Mouse (Mus musculus): ENCODE results near the gene Fkbp5. TPM values are rescaled to one million over a fixed set of nuclear protein-coding genes. Genes with fewer than 3 reads are reported as not detected.

The Fkbp5 gene
- total and polyA plus RNA-seq, 3 experiments = 14.4 to 31.4 (median 22.6) TPM

DNA sequence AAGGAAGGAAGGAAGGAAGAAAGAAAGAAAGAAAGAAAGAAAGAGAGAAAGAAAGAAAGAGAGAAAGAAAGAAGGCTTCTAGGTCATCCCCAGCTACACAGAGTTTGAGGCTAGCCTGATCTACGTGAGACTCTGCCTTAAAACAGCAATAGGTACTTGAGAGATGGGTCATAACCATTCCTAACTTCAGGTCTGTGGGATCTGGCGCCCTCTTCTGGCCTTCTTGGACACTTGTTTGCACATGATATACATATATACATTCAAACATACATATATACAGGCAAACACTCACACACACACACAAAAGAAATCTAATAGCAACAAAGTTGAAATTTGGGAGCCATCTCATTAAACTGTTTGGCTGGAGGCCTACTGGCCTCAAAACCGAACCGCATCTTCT is 133.0 kb downstream of the Fkbp5 start (continued):
- no peak for TF ChIP-seq MAZ (IDR thresholded peaks at IDR 0.05; ENCODE audit: low read depth, low read length)

DNA sequence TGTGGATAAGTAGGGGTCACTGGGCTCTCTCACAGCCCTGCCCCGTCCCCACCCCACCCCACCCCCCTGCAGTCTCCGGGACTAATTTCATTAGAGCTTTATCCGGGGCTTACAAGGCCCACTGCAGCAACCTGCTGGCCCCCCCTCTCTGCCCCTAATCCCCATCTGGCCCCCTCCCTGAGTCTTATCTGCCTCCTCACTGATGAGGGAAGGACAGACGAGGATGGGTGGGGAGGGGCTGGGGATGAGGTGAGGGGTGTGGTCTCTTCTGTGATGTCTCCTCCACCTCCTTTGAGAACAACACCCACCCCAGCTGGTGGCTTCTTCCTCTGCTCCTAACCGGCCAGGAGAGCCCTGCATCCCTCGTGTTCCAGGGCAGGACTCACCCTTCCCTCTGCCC is 137.1 kb downstream of the Fkbp5 start:
- Histone ChIP-seq H3K79me2 (replicated peaks; ENCODE audit: control insufficient read depth, extremely low read depth, insufficient read depth, poor library complexity, severe bottlenecking) (no peaks in the 10 kb centered on the region), H3K36me3 (replicated peaks in 1 of 2; ENCODE audit: control insufficient read depth in 1 of 2, insufficient read depth in 1 of 2, low read length in 1 of 2) (no peaks in the 10 kb centered on the region), H3K27ac (ENCODE audit: insufficient read depth, low read depth) (no peak overlapping the region), H3K9me3 (replicated peaks; ENCODE audit: low read length) (no peaks in the 10 kb centered on the region), H3K9ac (ENCODE audit: insufficient read depth, low read depth) (no peak overlapping the region), H3K4me2 (ENCODE audit: insufficient read depth, low read depth, poor library complexity, severe bottlenecking) (no peak overlapping the region), H3K4me3 (replicated peaks in 1 of 3; ENCODE audit: low read depth in 2 of 3, low read length in 2 of 3, poor library complexity in 1 of 3) (no peak overlapping the region), H3K4me1 (ENCODE audit: control insufficient read depth in 1 of 2, insufficient read depth in 2 of 2) (peaks cover 0 to 4% of the 10 kb centered on the region in 2 experiments; a peak in 1 of 4 replicates), H3K27me3 (replicated peaks) (peaks cover 8% of the 10 kb centered on the region)
- dilution Hi-C loops (cut with MboI; ENCODE audit: extremely low pct_ligation_motif_present, extremely low pct_unique_long_range_greater_than_20kb, low sequenced_read_pairs) = no loop called here
- DNase-seq (ENCODE audit: extremely low read depth) = no peak
- in situ Hi-C loops (cut with MboI; ENCODE audit: low pct_ligation_motif_present, low pct_unique_long_range_greater_than_20kb, low sequenced_read_pairs) = no loop called here
- no peak for TF ChIP-seq E2F4 (IDR thresholded peaks at IDR 0.05; ENCODE audit: insufficient replicate concordance, low read depth, low read length)
- no peak for TF ChIP-seq RAD21 (IDR thresholded peaks at IDR 0.05; ENCODE audit: low read depth, low read length)
- no peak for TF ChIP-seq TBP (conservative IDR thresholded peaks at IDR 0.05; ENCODE audit: low read depth, low read length)
- TF ChIP-seq MAX (IDR thresholded peaks at IDR 0.05; ENCODE audit: low read length) = no peak
- TF ChIP-seq GABPA (IDR thresholded peaks at IDR 0.05; ENCODE audit: insufficient replicate concordance, low read depth, low read length) = no peak
- TF ChIP-seq NELFE (IDR thresholded peaks at IDR 0.05; ENCODE audit: low read depth, low read length) = no peak
- no peak for TF ChIP-seq CTCF (conservative IDR thresholded peaks at IDR 0.05 in 1 of 2, IDR thresholded peaks at IDR 0.05 in 1 of 2; ENCODE audit: low read depth in 2 of 2, low read length in 2 of 2)
- TF ChIP-seq HCFC1 (IDR thresholded peaks at IDR 0.05; ENCODE audit: low read depth, low read length) = no peak
- TF ChIP-seq IRF4 (IDR thresholded peaks at IDR 0.05; ENCODE audit: low read depth, low read length) = no peak
- TF ChIP-seq PAX5 (IDR thresholded peaks at IDR 0.05; ENCODE audit: low read length) = no peak
- TF ChIP-seq ETS1 (conservative IDR thresholded peaks at IDR 0.05; ENCODE audit: low read depth, low read length) = no peak
- no peak for TF ChIP-seq MYC (IDR thresholded peaks at IDR 0.05; ENCODE audit: low read depth, low read length)
- no peak for TF ChIP-seq RCOR1 (conservative IDR thresholded peaks at IDR 0.05; ENCODE audit: low read depth, low read length)
- TF ChIP-seq NRF1 (IDR thresholded peaks at IDR 0.05; ENCODE audit: low read depth, low read length) = no peak

GRCm38 (mm10) chr17:28375592-28376061 is 141.7 kb downstream of the Fkbp5 start:
- no peak overlapping the region for H3K4me2 ChIP-seq (ENCODE audit: insufficient read depth, low read depth, poor library complexity, severe bottlenecking)

More at GRCm38 (mm10) chr17:28375592-28376061, 141.7 kb downstream of the Fkbp5 start:
- Histone ChIP-seq H3K9me3 (replicated peaks; ENCODE audit: low read length) (no peaks in the 10 kb centered on the region), H3K36me3 (replicated peaks in 1 of 2; ENCODE audit: control insufficient read depth in 1 of 2, insufficient read depth in 1 of 2, low read length in 1 of 2) (no peaks in the 10 kb centered on the region), H3K9ac (ENCODE audit: insufficient read depth, low read depth) (no peak overlapping the region), H3K4me1 (ENCODE audit: control insufficient read depth in 1 of 2, insufficient read depth in 2 of 2) (peaks cover 0 to 4% of the 10 kb centered on the region in 2 experiments; a peak in 1 of 4 replicates), H3K27me3 (replicated peaks) (peaks cover 11% of the 10 kb centered on the region), H3K79me2 (replicated peaks; ENCODE audit: control insufficient read depth, extremely low read depth, insufficient read depth, poor library complexity, severe bottlenecking) (no peaks in the 10 kb centered on the region), H3K27ac (ENCODE audit: insufficient read depth, low read depth) (no peak overlapping the region), H3K4me3 (replicated peaks in 1 of 3; ENCODE audit: low read depth in 2 of 3, low read length in 2 of 3, poor library complexity in 1 of 3) (no peak overlapping the region)
- dilution Hi-C loops (cut with MboI; ENCODE audit: extremely low pct_ligation_motif_present, extremely low pct_unique_long_range_greater_than_20kb, low sequenced_read_pairs) (no loop called here), in situ Hi-C loops (cut with MboI; ENCODE audit: low pct_ligation_motif_present, low pct_unique_long_range_greater_than_20kb, low sequenced_read_pairs) (loop anchor here (10.0 kb wide), 1 partner anchor 159 kb away; the partner anchor contains the start of gene Armc12)
- TF ChIP-seq HCFC1 (IDR thresholded peaks at IDR 0.05; ENCODE audit: low read depth, low read length) (no peak), RAD21 (IDR thresholded peaks at IDR 0.05; ENCODE audit: low read depth, low read length) (no peak), JUN (IDR thresholded peaks at IDR 0.05; ENCODE audit: insufficient read depth, low read depth, low read length) (no peak), NRF1 (IDR thresholded peaks at IDR 0.05; ENCODE audit: low read depth, low read length) (no peak), ETS1 (conservative IDR thresholded peaks at IDR 0.05; ENCODE audit: low read depth, low read length) (no peak), USF2 (conservative IDR thresholded peaks at IDR 0.05; ENCODE audit: low read depth, low read length) (no peak), CHD1 (IDR thresholded peaks at IDR 0.05; ENCODE audit: low read depth, low read length) (no peak), POLR2AphosphoS2 (IDR thresholded peaks at IDR 0.05; ENCODE audit: low read depth, low read length) (no peak), SIN3A (IDR thresholded peaks at IDR 0.05; ENCODE audit: low read length) (no peak), ZMIZ1 (IDR thresholded peaks at IDR 0.05; ENCODE audit: low read depth, low read length) (no peak), POLR2A (IDR thresholded peaks at IDR 0.05; ENCODE audit: low read depth, low read length) (no peak), USF1 (IDR thresholded peaks at IDR 0.05; ENCODE audit: low read depth, low read length) (no peak), ZC3H11A (IDR thresholded peaks at IDR 0.05; ENCODE audit: low read depth, low read length) (no peak), UBTF (IDR thresholded peaks at IDR 0.05; ENCODE audit: low read depth, low read length) (no peak), MAX (IDR thresholded peaks at IDR 0.05; ENCODE audit: low read length) (no peak), E2F4 (IDR thresholded peaks at IDR 0.05; ENCODE audit: insufficient replicate concordance, low read depth, low read length) (no peak), CTCF (conservative IDR thresholded peaks at IDR 0.05 in 1 of 2, IDR thresholded peaks at IDR 0.05 in 1 of 2; ENCODE audit: low read depth in 2 of 2, low read length in 2 of 2) (no peak)
- no peak for DNase-seq (ENCODE audit: extremely low read depth)
